In the genomic region with DNA sequence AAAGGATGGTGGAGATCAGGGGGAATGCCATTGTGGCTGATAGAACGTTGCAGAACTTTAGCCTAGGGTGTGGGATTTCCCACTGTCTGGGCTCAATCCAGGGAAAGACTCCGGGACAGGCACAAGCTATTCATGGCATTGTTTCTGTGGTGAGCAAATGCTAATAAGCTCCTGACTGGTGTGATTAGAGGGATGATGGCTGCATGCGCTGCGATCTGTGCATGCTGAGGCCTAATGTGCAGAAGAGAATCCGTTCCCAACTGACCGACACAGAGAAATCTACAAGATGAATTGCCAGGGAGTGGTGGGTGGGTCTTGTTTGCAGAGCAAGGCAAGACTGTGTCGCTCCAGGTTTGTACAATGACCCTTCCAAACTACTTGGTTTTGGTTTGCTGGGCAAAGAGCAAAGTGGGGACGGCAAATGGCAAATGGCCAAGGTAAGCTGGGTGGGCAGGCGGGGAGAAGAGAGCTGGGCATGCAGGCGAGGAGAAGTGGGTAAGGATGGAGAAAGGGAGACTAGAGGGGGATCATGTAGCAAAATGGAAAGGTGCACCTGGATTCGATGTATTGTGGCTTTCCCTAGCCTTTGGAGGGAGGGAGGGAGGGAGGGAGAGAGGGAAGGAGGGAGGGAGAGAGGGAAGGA, we compare ENCODE assay signal across 23 mouse cellular contexts.
DNase-seq lines count a peak whose midpoint lies in the region; ATAC-seq and TF ChIP-seq lines count a peak whose summit lies in the region.
"Had no signal": no experiment of that assay in that cellular context is flagged by ENCODE, and none has a peak within 500 bp of the region (broad histone marks: within the 10 kb centered on the region; RNA-seq: fewer than 3 reads in every experiment).

No protein-coding gene starts in this region.

- H3K36me3 ChIP-seq in forebrain, embryonic 10.5 days (replicated peaks), result no peaks in the 10 kb centered on the region
- no peaks in the 10 kb centered on the region for H3K36me3 ChIP-seq in forebrain, embryonic 11.5 days (ENCODE audit: control insufficient read depth, insufficient read depth, low read length)
- H3K36me3 ChIP-seq in forebrain, embryonic 13.5 days (ENCODE audit: poor library complexity, severe bottlenecking), result no peaks in the 10 kb centered on the region
- H3K36me3 ChIP-seq in midbrain, embryonic 14.5 days (ENCODE audit: control insufficient read depth, insufficient read depth, low read length), result no peaks in the 10 kb centered on the region
- H3K36me3 ChIP-seq: embryonic facial prominence, embryonic 15.5 days; limb, embryonic 13.5 days; lung, embryonic 15.5 days had no signal

- DNase-seq in forebrain, embryonic 10.5 days (ENCODE audit: extremely low spot score, low spot score), result no peak
- no peak for DNase-seq in forebrain, embryonic 11.5 days (ENCODE audit: low spot score)
- no peak for DNase-seq in layer of hippocampus, adult 2 months (ENCODE audit: low spot score in 2 of 2)
- DNase-seq in layer of hippocampus, postnatal 36 days, result no peak
- peak; percentile 33 for DNase-seq in midbrain, embryonic 14.5 days
- DNase-seq in adrenal gland, postnatal 4 days (ENCODE audit: low spot score in 2 of 2), result no peak
- DNase-seq: adrenal gland, postnatal 10 days; cerebellum, adult 11-12 months; cerebellum, postnatal 36 days; heart, postnatal 10 days; kidney, adult 8-10 months; kidney, postnatal 4 days; lung, postnatal 4 days; right cerebral cortex, postnatal 25 days; thymus, postnatal 25 days had no signal

- no peak overlapping the region for H3K9ac ChIP-seq in forebrain, embryonic 11.5 days (ENCODE audit: low read length)
- H3K9ac ChIP-seq in forebrain, embryonic 13.5 days, result no peak overlapping the region
- no peak overlapping the region for H3K9ac ChIP-seq in midbrain, embryonic 14.5 days (replicated peaks; ENCODE audit: low read length)
- H3K9ac ChIP-seq: embryonic facial prominence, embryonic 15.5 days; limb, embryonic 13.5 days; liver, embryonic 14.5 days; lung, embryonic 15.5 days had no signal

- no peaks in the 10 kb centered on the region for H3K27me3 ChIP-seq in forebrain, embryonic 10.5 days (ENCODE audit: poor library complexity, severe bottlenecking)
- H3K27me3 ChIP-seq in forebrain, embryonic 11.5 days (ENCODE audit: control insufficient read depth, insufficient read depth, low read length), result no peaks in the 10 kb centered on the region
- no peaks in the 10 kb centered on the region for H3K27me3 ChIP-seq in forebrain, embryonic 13.5 days
- H3K27me3 ChIP-seq in midbrain, embryonic 14.5 days (ENCODE audit: control insufficient read depth, insufficient read depth, low read length), result no peaks in the 10 kb centered on the region
- H3K27me3 ChIP-seq: embryonic facial prominence, embryonic 15.5 days; limb, embryonic 13.5 days; lung, embryonic 15.5 days had no signal

- no peak overlapping the region for H3K4me2 ChIP-seq in forebrain, embryonic 11.5 days (ENCODE audit: low read depth, low read length, severe bottlenecking)
- peak overlapping the region; percentile 34 for H3K4me2 ChIP-seq in forebrain, embryonic 13.5 days
- H3K4me2 ChIP-seq in midbrain, embryonic 14.5 days (ENCODE audit: low read length), result no peak overlapping the region
- H3K4me2 ChIP-seq: embryonic facial prominence, embryonic 15.5 days; heart, embryonic 11.5 days; limb, embryonic 13.5 days; lung, embryonic 15.5 days had no signal

- H3K4me3 ChIP-seq in forebrain, embryonic 10.5 days, result no peak overlapping the region
- H3K4me3 ChIP-seq in forebrain, embryonic 11.5 days (ENCODE audit: low read depth, low read length), result no peak overlapping the region
- no peak overlapping the region for H3K4me3 ChIP-seq in layer of hippocampus, adult 2 months
- no peak overlapping the region for H3K4me3 ChIP-seq in forebrain, embryonic 13.5 days
- no peak overlapping the region for H3K4me3 ChIP-seq in midbrain, embryonic 14.5 days (replicated peaks; ENCODE audit: low read depth, low read length)
- H3K4me3 ChIP-seq: embryonic facial prominence, embryonic 15.5 days; limb, embryonic 13.5 days; lung, embryonic 15.5 days had no signal

- H3K9me3 ChIP-seq in forebrain, embryonic 10.5 days, result no peaks in the 10 kb centered on the region
- H3K9me3 ChIP-seq in forebrain, embryonic 11.5 days (ENCODE audit: control insufficient read depth, low read length), result no peaks in the 10 kb centered on the region
- H3K9me3 ChIP-seq in forebrain, embryonic 13.5 days (replicated peaks), result no peaks in the 10 kb centered on the region
- H3K9me3 ChIP-seq in midbrain, embryonic 14.5 days (ENCODE audit: control insufficient read depth, low read length), result no peaks in the 10 kb centered on the region
- H3K9me3 ChIP-seq: embryonic facial prominence, embryonic 15.5 days; limb, embryonic 13.5 days; lung, embryonic 15.5 days had no signal

- peak overlapping the region; percentile 30; the same call in 1 of the 2 replicates for H3K27ac ChIP-seq in forebrain, embryonic 10.5 days
- no peak overlapping the region for H3K27ac ChIP-seq in forebrain, embryonic 11.5 days (ENCODE audit: low read depth, low read length)
- H3K27ac ChIP-seq in layer of hippocampus, adult 2 months, result peak overlapping the region; percentile 29
- peak overlapping the region; percentile 31 for H3K27ac ChIP-seq in forebrain, embryonic 13.5 days
- 0 out of 2 replicates have a peak overlapping the region, but pooled peaks have one; percentile 37 for H3K27ac ChIP-seq in midbrain, embryonic 14.5 days (replicated peaks; ENCODE audit: low read depth, low read length)
- H3K27ac ChIP-seq: embryonic facial prominence, embryonic 15.5 days; limb, embryonic 13.5 days; liver, embryonic 14.5 days; lung, embryonic 15.5 days had no signal

- no peak for ATAC-seq in forebrain, embryonic 11.5 days (replicated peaks; ENCODE audit: low FRiP score)
- ATAC-seq in forebrain, embryonic 13.5 days, result peak; percentile 70
- ATAC-seq in midbrain, embryonic 14.5 days (ENCODE audit: low FRiP score, low TSS enrichment), result no peak
- ATAC-seq: activated CD4-positive, CD25-positive, alpha-beta regulatory T cell, adult 4 months; CD4-positive, CD25-positive, alpha-beta regulatory T cell, adult 4 months had no signal

- peaks cover 14% of the 10 kb centered on the region for H3K4me1 ChIP-seq in forebrain, embryonic 10.5 days
- H3K4me1 ChIP-seq in forebrain, embryonic 11.5 days (replicated peaks; ENCODE audit: control insufficient read depth, insufficient read depth, low read length), result 0 out of 2 replicates have a peak, but pooled peaks cover 2% of the 10 kb centered on the region
- peaks cover 17% of the 10 kb centered on the region for H3K4me1 ChIP-seq in forebrain, embryonic 13.5 days
- H3K4me1 ChIP-seq in midbrain, embryonic 14.5 days (ENCODE audit: control insufficient read depth, insufficient read depth, low read length), result peaks cover 15% of the 10 kb centered on the region
- H3K4me1 ChIP-seq: embryonic facial prominence, embryonic 15.5 days; limb, embryonic 13.5 days had no signal

- 58% methylated on average over 11 of the region's 11 CpGs for WGBS in forebrain, embryonic 10.5 days
- WGBS in forebrain, embryonic 11.5 days, result 47% methylated on average over 11 of the region's 11 CpGs
- 20% methylated on average over 11 of the region's 11 CpGs for WGBS in forebrain, embryonic 13.5 days
- WGBS in midbrain, embryonic 14.5 days, result 32% methylated on average over 11 of the region's 11 CpGs

- TF ChIP-seq CTCF in layer of hippocampus, adult 2 months (conservative IDR thresholded peaks at IDR 0.05), result no peak
